ENCODE assay signal across 7 mouse cellular contexts in the genomic region with DNA sequence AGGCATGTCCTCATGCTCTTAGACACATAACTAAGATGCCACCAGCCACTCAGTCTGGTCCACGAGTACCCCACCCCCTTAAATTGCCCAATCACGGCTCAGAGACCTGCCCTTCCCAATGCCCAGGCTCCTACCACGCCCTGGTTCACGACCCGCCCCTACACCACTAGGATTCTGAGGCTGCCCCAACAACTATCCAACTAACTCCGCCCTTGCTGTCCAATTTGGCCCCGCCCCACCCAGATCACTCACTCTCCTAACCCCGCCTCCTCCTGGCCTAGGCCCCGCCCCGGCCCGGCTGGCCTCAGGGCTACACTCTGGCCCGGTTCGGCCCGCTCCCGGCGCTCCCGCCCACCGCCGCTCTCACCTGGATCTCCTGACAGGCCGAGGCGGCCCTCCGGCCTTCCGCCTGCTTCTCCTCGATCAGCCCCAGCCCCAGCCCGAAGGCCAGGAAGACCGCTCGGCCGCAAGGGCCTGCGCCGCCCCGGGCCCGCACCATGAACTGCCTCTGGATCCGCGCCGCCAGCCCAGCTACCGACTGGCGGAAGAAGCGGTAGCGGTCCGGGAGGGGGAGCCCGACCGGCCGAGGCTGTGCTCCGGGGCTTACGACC. TPM values are rescaled to one million over a fixed set of nuclear protein-coding genes. Genes with fewer than 3 reads are reported as not detected.
DNase-seq lines count a peak whose midpoint lies in the region; ATAC-seq and TF ChIP-seq lines count a peak whose summit lies in the region.

No protein-coding gene starts in this region.

- peaks cover 41% of the 10 kb centered on the region for H3K4me1 ChIP-seq in embryonic facial prominence, embryonic 10.5 days
- H3K4me1 ChIP-seq in limb, embryonic 10.5 days, result peaks cover 21% of the 10 kb centered on the region
- peaks cover 49% of the 10 kb centered on the region for H3K4me1 ChIP-seq in midbrain, embryonic 13.5 days (replicated peaks)
- H3K4me1 ChIP-seq in small intestine, adult 2 months (ENCODE audit: control insufficient read depth, insufficient read depth, insufficient read length, low read length), result peaks cover 4% of the 10 kb centered on the region

- peak; percentile 47 for TF ChIP-seq POLR2A in small intestine, adult 2 months (IDR thresholded peaks at IDR 0.05; ENCODE audit: low read depth, low read length)

- 0 out of 2 replicates have a peak, but pooled peaks cover 8% of the 10 kb centered on the region for H3K27me3 ChIP-seq in embryonic facial prominence, embryonic 10.5 days (replicated peaks; ENCODE audit: low read depth, poor library complexity, severe bottlenecking)
- H3K27me3 ChIP-seq in limb, embryonic 10.5 days (ENCODE audit: low read depth, poor library complexity, severe bottlenecking), result peaks cover 3% of the 10 kb centered on the region; the same call in 1 of the 2 replicates
- no peaks in the 10 kb centered on the region for H3K27me3 ChIP-seq in midbrain, embryonic 13.5 days
- no peaks in the 10 kb centered on the region for H3K27me3 ChIP-seq in small intestine, adult 2 months (ENCODE audit: control insufficient read depth, insufficient read depth, low read length)

- H3K36me3 ChIP-seq in embryonic facial prominence, embryonic 10.5 days (replicated peaks), result no peaks in the 10 kb centered on the region
- peaks cover 2% of the 10 kb centered on the region; the same call in 1 of the 2 replicates for H3K36me3 ChIP-seq in limb, embryonic 10.5 days
- peaks cover 2% of the 10 kb centered on the region; the same call in 1 of the 2 replicates for H3K36me3 ChIP-seq in midbrain, embryonic 13.5 days
- H3K36me3 ChIP-seq in small intestine, adult 2 months (ENCODE audit: control insufficient read depth, insufficient read depth, low read length), result peaks cover 2% of the 10 kb centered on the region; the same call in 1 of the 2 replicates

- no peaks in the 10 kb centered on the region for H3K9me3 ChIP-seq in embryonic facial prominence, embryonic 10.5 days
- H3K9me3 ChIP-seq in limb, embryonic 10.5 days (replicated peaks), result no peaks in the 10 kb centered on the region
- H3K9me3 ChIP-seq in midbrain, embryonic 13.5 days, result no peaks in the 10 kb centered on the region

- H3K27ac ChIP-seq in embryonic facial prominence, embryonic 10.5 days (replicated peaks), result peak overlapping the region; percentile 95
- peak overlapping the region; percentile 96 for H3K27ac ChIP-seq in limb, embryonic 10.5 days
- peak overlapping the region; percentile 95 for H3K27ac ChIP-seq in midbrain, embryonic 13.5 days
- peak overlapping the region; percentile 90 for H3K27ac ChIP-seq in small intestine, adult 2 months (ENCODE audit: insufficient read depth, low read depth, low read length)

- H3K9ac ChIP-seq in midbrain, embryonic 13.5 days (replicated peaks), result peak overlapping the region; percentile 90

- H3K4me2 ChIP-seq in midbrain, embryonic 13.5 days (replicated peaks), result peak overlapping the region; percentile 63

- H3K4me3 ChIP-seq in embryonic facial prominence, embryonic 10.5 days, result peak overlapping the region; percentile 91
- peak overlapping the region; percentile 92 for H3K4me3 ChIP-seq in limb, embryonic 10.5 days
- peak overlapping the region; percentile 91 for H3K4me3 ChIP-seq in midbrain, embryonic 13.5 days (replicated peaks)
- H3K4me3 ChIP-seq in small intestine, adult 2 months (ENCODE audit: low read depth, low read length), result peak overlapping the region; percentile 86

- ATAC-seq in granulocyte monocyte progenitor cell, adult 5-6 weeks (replicated peaks; ENCODE audit: poor library complexity, severe bottlenecking), result peak; percentile 96
- peak; percentile 85 for ATAC-seq in midbrain, embryonic 13.5 days

- TF ChIP-seq CTCF in small intestine, adult 2 months (IDR thresholded peaks at IDR 0.05; ENCODE audit: extremely low read depth, insufficient read length, insufficient replicate concordance, low read depth, low read length), result no peak

- under 1% methylated on average over 45 of the region's 45 CpGs for WGBS in embryonic facial prominence, embryonic 10.5 days
- WGBS in limb, embryonic 10.5 days, result under 1% methylated on average over 44 of the region's 45 CpGs
- under 1% methylated on average over 41 of the region's 45 CpGs for WGBS in midbrain, embryonic 13.5 days
- under 1% methylated on average over 44 of the region's 45 CpGs for WGBS in small intestine, adult 2 months

- DNase-seq in adrenal gland, postnatal 14 days, result peak; percentile 99
- DNase-seq in embryonic facial prominence, embryonic 10.5 days (ENCODE audit: low spot score), result peak; percentile 91
- peak; percentile 99 for DNase-seq in kidney, adult 11 months
- DNase-seq in limb, embryonic 10.5 days (ENCODE audit: low spot score), result peak; percentile 91

RNA-seq across cellular contexts. Expression of a gene that starts 0.5 kb away (rescaled TPM):
- total RNA-seq in adrenal gland, postnatal 14 days (2021), result 149 and 151 TPM in 2 replicates
- polyA plus RNA-seq in embryonic facial prominence, embryonic 10.5 days (2016; fragmentation: Nextera tagmentation; extraction: Ambion mirVana), result 29.0 and 30.6 TPM in 2 replicates
- 30.2 and 30.9 TPM in 2 replicates for total RNA-seq in granulocyte monocyte progenitor cell, adult 5-6 weeks (2014; fragmentation: Nextera tagmentation)
- total RNA-seq in granulocyte monocyte progenitor cell, adult 5-6 weeks (2017), result 29.9 and 40.8 TPM in 2 replicates
- 23.9 and 32.8 TPM in 2 replicates for polyA plus RNA-seq in limb, embryonic 10.5 days (2016; fragmentation: Nextera tagmentation; extraction: Ambion mirVana)
- 79.8 and 89.2 TPM in 2 replicates for polyA plus RNA-seq in midbrain, embryonic 13.5 days (2015; fragmentation: Nextera tagmentation; extraction: Ambion mirVana)
- polyA plus RNA-seq in small intestine, adult 2 months (2012; rRNA removed), result 54.9 and 134 TPM in 2 replicates

RNA-seq across cellular contexts. Expression of a gene that starts 21.0 kb away (rescaled TPM):
- total RNA-seq in adrenal gland, postnatal 14 days (2021), result 113 and 115 TPM in 2 replicates
- polyA plus RNA-seq in embryonic facial prominence, embryonic 10.5 days (2016; fragmentation: Nextera tagmentation; extraction: Ambion mirVana), result 273 and 284 TPM in 2 replicates
- 318 and 319 TPM in 2 replicates for total RNA-seq in granulocyte monocyte progenitor cell, adult 5-6 weeks (2014; fragmentation: Nextera tagmentation)
- 238 and 289 TPM in 2 replicates for total RNA-seq in granulocyte monocyte progenitor cell, adult 5-6 weeks (2017)
- 311 and 314 TPM in 2 replicates for polyA plus RNA-seq in limb, embryonic 10.5 days (2016; fragmentation: Nextera tagmentation; extraction: Ambion mirVana)
- 192 and 200 TPM in 2 replicates for polyA plus RNA-seq in midbrain, embryonic 13.5 days (2015; fragmentation: Nextera tagmentation; extraction: Ambion mirVana)
- polyA plus RNA-seq in small intestine, adult 2 months (2012; rRNA removed), result 150 and 244 TPM in 2 replicates

RNA-seq across cellular contexts. Expression of a gene that starts 42.2 kb away (rescaled TPM):
- 10.4 and 11.5 TPM in 2 replicates for total RNA-seq in adrenal gland, postnatal 14 days (2021)
- 3.3 and 4.8 TPM in 2 replicates for polyA plus RNA-seq in embryonic facial prominence, embryonic 10.5 days (2016; fragmentation: Nextera tagmentation; extraction: Ambion mirVana)
- total RNA-seq in granulocyte monocyte progenitor cell, adult 5-6 weeks (2014; fragmentation: Nextera tagmentation), result not detected in 2 replicates
- total RNA-seq in granulocyte monocyte progenitor cell, adult 5-6 weeks (2017), result not detected in 2 replicates
- 4.1 and 4.9 TPM in 2 replicates for polyA plus RNA-seq in limb, embryonic 10.5 days (2016; fragmentation: Nextera tagmentation; extraction: Ambion mirVana)
- 2.2 and 2.6 TPM in 2 replicates for polyA plus RNA-seq in midbrain, embryonic 13.5 days (2015; fragmentation: Nextera tagmentation; extraction: Ambion mirVana)
- polyA plus RNA-seq in small intestine, adult 2 months (2012; rRNA removed), result 218 and 419 TPM in 2 replicates

Comparison
In these comparisons a context has a peak if more than half of its experiments do, and no peak if none do; other contexts are left out.
1. Peak in every context shown above with its lines: DNase-seq, ATAC-seq, H3K4me3 ChIP-seq and H3K27ac ChIP-seq.
2. RNA of a gene that starts 42.2 kb away (polyA plus RNA-seq): 218 to 419 TPM in small intestine, adult 2 months; 3.3 to 4.8 TPM in embryonic facial prominence, embryonic 10.5 days, 4.1 to 4.9 TPM in limb, embryonic 10.5 days and 2.2 to 2.6 TPM in midbrain, embryonic 13.5 days; every median in the first group is over 10 times any median in the second.